In the genomic region with DNA sequence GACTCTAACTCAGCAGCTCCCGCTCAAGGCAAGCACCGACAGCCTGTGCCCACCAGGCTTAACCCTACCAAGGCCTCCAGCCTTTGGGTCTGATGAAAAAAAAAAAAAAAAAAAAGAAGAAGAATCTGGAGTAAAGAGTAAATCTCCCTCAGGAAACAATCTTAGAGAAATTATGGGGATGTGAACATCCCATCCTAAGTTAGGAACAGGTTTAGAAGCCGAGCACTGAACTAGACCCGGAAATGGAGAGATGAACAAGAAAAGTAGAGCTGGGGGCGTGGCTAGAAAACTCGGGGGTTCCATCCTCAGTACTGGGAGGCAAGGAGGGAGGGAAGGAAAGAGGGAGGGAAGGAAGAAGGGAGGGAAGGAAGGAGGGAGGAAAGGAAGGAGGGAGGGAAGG, we compare ENCODE assay signal across 23 mouse cellular contexts.
DNase-seq lines count a peak whose midpoint lies in the region; ATAC-seq and TF ChIP-seq lines count a peak whose summit lies in the region.
"Had no signal": no experiment of that assay in that cellular context is flagged by ENCODE, and none has a peak within 500 bp of the region (broad histone marks: within the 10 kb centered on the region; RNA-seq: fewer than 3 reads in every experiment).

No protein-coding gene starts in this region.

- no peaks in the 10 kb centered on the region for H3K36me3 ChIP-seq in heart, embryonic 16.5 days (ENCODE audit: control insufficient read depth, insufficient read depth)
- no peaks in the 10 kb centered on the region for H3K36me3 ChIP-seq in hindbrain, embryonic 11.5 days (ENCODE audit: control insufficient read depth, insufficient read depth, low read length)
- H3K36me3 ChIP-seq: embryonic facial prominence, embryonic 15.5 days; forebrain, embryonic 10.5 days; hindbrain, embryonic 13.5 days; midbrain, embryonic 13.5 days; neural tube, embryonic 15.5 days had no signal

- intact Hi-C loops in gastrocnemius, adult 2 months (cut with DNase I), result no loop called here

- H3K4me1 ChIP-seq in heart, embryonic 16.5 days (ENCODE audit: control insufficient read depth, insufficient read depth, low read length), result peaks cover 16% of the 10 kb centered on the region
- no peaks in the 10 kb centered on the region for H3K4me1 ChIP-seq in hindbrain, embryonic 11.5 days (replicated peaks; ENCODE audit: control insufficient read depth, insufficient read depth, low read length)
- H3K4me1 ChIP-seq: midbrain, embryonic 13.5 days had no signal

- no peaks in the 10 kb centered on the region for H3K9me3 ChIP-seq in heart, embryonic 16.5 days (replicated peaks; ENCODE audit: control insufficient read depth, low read length)
- H3K9me3 ChIP-seq in hindbrain, embryonic 11.5 days (ENCODE audit: control insufficient read depth, low read length), result no peaks in the 10 kb centered on the region
- H3K9me3 ChIP-seq: embryonic facial prominence, embryonic 15.5 days; forebrain, embryonic 10.5 days; hindbrain, embryonic 13.5 days; midbrain, embryonic 13.5 days; neural tube, embryonic 15.5 days had no signal

- H3K4me2 ChIP-seq in heart, embryonic 16.5 days (ENCODE audit: low read depth, low read length), result no peak overlapping the region
- H3K4me2 ChIP-seq in hindbrain, embryonic 11.5 days (replicated peaks; ENCODE audit: low read depth, low read length), result no peak overlapping the region
- H3K4me2 ChIP-seq: embryonic facial prominence, embryonic 15.5 days; hindbrain, embryonic 13.5 days; midbrain, embryonic 13.5 days; neural tube, embryonic 15.5 days had no signal

- no peak for ATAC-seq in heart, embryonic 16.5 days (replicated peaks; ENCODE audit: extremely low read depth, insufficient read depth, low FRiP score)
- ATAC-seq in hindbrain, embryonic 11.5 days (ENCODE audit: low FRiP score), result no peak
- ATAC-seq: midbrain, embryonic 13.5 days had no signal

- H3K27me3 ChIP-seq in heart, embryonic 16.5 days (ENCODE audit: control insufficient read depth, insufficient read depth, low read length), result no peaks in the 10 kb centered on the region
- no peaks in the 10 kb centered on the region for H3K27me3 ChIP-seq in hindbrain, embryonic 11.5 days (ENCODE audit: control insufficient read depth, insufficient read depth, low read length)
- H3K27me3 ChIP-seq: embryonic facial prominence, embryonic 15.5 days; hindbrain, embryonic 13.5 days; midbrain, embryonic 13.5 days; neural tube, embryonic 15.5 days had no signal

- no peak overlapping the region for H3K9ac ChIP-seq in heart, embryonic 16.5 days (ENCODE audit: low read length)
- no peak overlapping the region for H3K9ac ChIP-seq in hindbrain, embryonic 11.5 days (ENCODE audit: low read depth, low read length)
- H3K9ac ChIP-seq: embryonic facial prominence, embryonic 15.5 days; hindbrain, embryonic 13.5 days; midbrain, embryonic 13.5 days; neural tube, embryonic 15.5 days had no signal

- peak overlapping the region; percentile 89 for H3K27ac ChIP-seq in gastrocnemius, adult 2 months
- peak overlapping the region; percentile 88 for H3K27ac ChIP-seq in heart, embryonic 16.5 days (ENCODE audit: low read length)
- no peak overlapping the region for H3K27ac ChIP-seq in hindbrain, embryonic 11.5 days (ENCODE audit: low read depth, low read length)
- H3K27ac ChIP-seq: embryonic facial prominence, embryonic 15.5 days; forebrain, embryonic 10.5 days; hindbrain, embryonic 13.5 days; layer of hippocampus, adult 2 months; macrophage; midbrain, embryonic 13.5 days; neural tube, embryonic 15.5 days had no signal

- TF ChIP-seq CTCF in gastrocnemius, adult 2 months (IDR thresholded peaks at IDR 0.05), result no peak

- DNase-seq in gastrocnemius, adult 2 months, result no peak
- no peak for DNase-seq in gastrocnemius, postnatal 10 days
- no peak for DNase-seq in heart, adult 11 months
- DNase-seq in thymus, postnatal 0 days (ENCODE audit: low spot score), result peak; percentile 42
- no peak for DNase-seq in thymus, postnatal 10 days (ENCODE audit: low spot score in 2 of 2)
- DNase-seq in thymus, postnatal 4 days, result peak; percentile 35
- DNase-seq in hindbrain, embryonic 11.5 days (ENCODE audit: low spot score), result no peak
- DNase-seq: cerebellum, adult 11 months; cerebellum, postnatal 14 days; embryo, embryonic 11 days; kidney, adult 18-20 months; kidney, postnatal 10 days; lung, adult 2 months; retina, postnatal 1 day; right cerebral cortex, postnatal 4 days had no signal

- 53% methylated on average over 6 of the region's 6 CpGs for WGBS in heart, embryonic 16.5 days
- 79% methylated on average over 6 of the region's 6 CpGs for WGBS in hindbrain, embryonic 11.5 days

- no peak overlapping the region for H3K4me3 ChIP-seq in gastrocnemius, adult 2 months
- no peak overlapping the region for H3K4me3 ChIP-seq in heart, embryonic 16.5 days (ENCODE audit: low read length)
- H3K4me3 ChIP-seq in hindbrain, embryonic 11.5 days (ENCODE audit: low read depth, low read length), result no peak overlapping the region
- H3K4me3 ChIP-seq: embryonic facial prominence, embryonic 15.5 days; forebrain, embryonic 10.5 days; hindbrain, embryonic 13.5 days; layer of hippocampus, adult 2 months; midbrain, embryonic 13.5 days; neural tube, embryonic 15.5 days had no signal

Comparison
In these comparisons a context has a peak if more than half of its experiments do, and no peak if none do; other contexts are left out.
1. DNase-seq: peak in thymus, postnatal 0 days (single experiment) and thymus, postnatal 4 days (single experiment); none in gastrocnemius, adult 2 months (single experiment), gastrocnemius, postnatal 10 days (single experiment), heart, adult 11 months (single experiment), thymus, postnatal 10 days (0 of 2) and hindbrain, embryonic 11.5 days (single experiment).